Mouse (Mus musculus) yolk sac, embryonic 10.5 days (tissue): ENCODE results near the gene Adat1.

ENCODE experiments used
- DNase-seq: peaks from one replicate; pipeline ENCODE4 v3.0.0-alpha.2; 2017; ENCODE audit warnings: low spot score

Gene Adat1

GRCm38 (mm10) chr8:111968541-111968940, 23.6 kb downstream of the Adat1 start:
- no peak for DNase-seq

GRCm38 (mm10) chr8:111967246-111967870, 24.7 kb downstream of the Adat1 start:
- no peak for DNase-seq

GRCm38 (mm10) chr8:111964849-111965561, 27.1 kb downstream of the Adat1 start:
- DNase-seq: no peak

GRCm38 (mm10) chr8:111964351-111964750, 27.8 kb downstream of the Adat1 start:
- no peak for DNase-seq

- no peak for DNase-seq
Measured at GRCm38 (mm10) chr8:111963546-111963945, 28.6 kb downstream of the Adat1 start.

- DNase-seq: no peak
Measured at GRCm38 (mm10) chr8:111963091-111963490, 29.0 kb downstream of the Adat1 start.

- DNase-seq: no peak
Measured at GRCm38 (mm10) chr8:111962589-111962988, 29.5 kb downstream of the Adat1 start.

GRCm38 (mm10) chr8:111961330-111961729, 30.8 kb downstream of the Adat1 start:
- no peak for DNase-seq

GRCm38 (mm10) chr8:111960591-111961321, 31.3 kb downstream of the Adat1 start:
- DNase-seq: no peak

GRCm38 (mm10) chr8:111957231-111957630, 34.9 kb downstream of the Adat1 start:
- DNase-seq: no peak

GRCm38 (mm10) chr8:111955879-111956278, 36.2 kb downstream of the Adat1 start:
- DNase-seq: no peak

GRCm38 (mm10) chr8:111954844-111955594, 37.1 kb downstream of the Adat1 start:
- DNase-seq: no peak

GRCm38 (mm10) chr8:111951936-111952335, 40.2 kb downstream of the Adat1 start:
- DNase-seq: no peak

- DNase-seq: no peak
Measured at GRCm38 (mm10) chr8:111951317-111951716, 40.8 kb downstream of the Adat1 start.

GRCm38 (mm10) chr8:111950846-111951245, 41.3 kb downstream of the Adat1 start:
- DNase-seq: no peak

GRCm38 (mm10) chr8:111947954-111948353, 44.1 kb downstream of the Adat1 start:
- DNase-seq: no peak

GRCm38 (mm10) chr8:111947144-111947543, 45.0 kb downstream of the Adat1 start:
- DNase-seq: no peak

GRCm38 (mm10) chr8:111943544-111943943, 48.6 kb downstream of the Adat1 start:
- no peak for DNase-seq

- DNase-seq: no peak
Measured at GRCm38 (mm10) chr8:111941101-111941454, 51.0 kb downstream of the Adat1 start.

- DNase-seq: peak; percentile 93
Measured at GRCm38 (mm10) chr8:111940171-111941100, 51.7 kb downstream of the Adat1 start, which contains the start of gene Gabarapl2. Gene Gabarapl2, plus strand, starts transcription at chr8:111940703.

- peak; percentile 69 for DNase-seq
Measured at GRCm38 (mm10) chr8:111939516-111940142, 52.5 kb downstream of the Adat1 start.
